Mouse (Mus musculus) kidney, adult 2 months (tissue): ENCODE measurements at regions not wholly inside any gene's neighbourhood (a gene's known extent, or its start where the extent isn't known, plus 50 kb on each side); places are given as distances from the start of the nearest gene placed in this dataset.
A peak's percentile ranks its signal among the peaks of the same experiment; 100 is the strongest.
"Not testable (repeated sequence)": the region's sequence is repeated elsewhere in the genome, so short reads cannot be mapped to it uniquely, and the experiment has no call there.

Experiments
- DNase-seq: peaks from one replicate; pipeline ENCODE4 v3.0.0; 2021
- H3K27ac ChIP-seq: fragments of 200-500 bp; 2 replicates; pipeline ENCODE4 v1.5.1; 2012; ENCODE audit warnings: low read depth, low read length, control low read depth, inconsistent platforms; ENCODE audit not compliant: insufficient read depth
- H3K27me3 ChIP-seq: fragments of 200-500 bp; replicated peaks from 2 replicates; pipeline ENCODE4 v1.6.1; 2012; ENCODE audit warnings: mild to moderate bottlenecking, moderate library complexity, low read length, inconsistent platforms; ENCODE audit not compliant: control insufficient read depth, insufficient read depth
- H3K36me3 ChIP-seq: fragments of 200-500 bp; 2 replicates; pipeline ENCODE4 v1.6.1; 2012; ENCODE audit warnings: mild to moderate bottlenecking, moderate library complexity, low read length, inconsistent platforms; ENCODE audit not compliant: control insufficient read depth, insufficient read depth
- H3K4me1 ChIP-seq: fragments of 200-500 bp; 2 replicates; pipeline ENCODE4 v1.6.1; 2011; ENCODE audit warnings: low read length; ENCODE audit not compliant: control insufficient read depth, insufficient read depth
- H3K4me3 ChIP-seq: fragments of 200-500 bp; 2 replicates; pipeline ENCODE4 v1.5.1; 2011; ENCODE audit warnings: mild to moderate bottlenecking, low read depth, low read length, control low read depth; ENCODE audit not compliant: insufficient read depth
- CTCF ChIP-seq: fragments of 200-500 bp; conservative IDR thresholded peaks from 2 replicates; pipeline ENCODE4 v1.5.1; 2011; ENCODE audit warnings: low read depth, mild to moderate bottlenecking, control low read depth, low read length, moderate library complexity, mixed read lengths; ENCODE audit not compliant: insufficient read depth, insufficient read length
- POLR2A ChIP-seq: fragments of 200-500 bp; IDR thresholded peaks from one replicate; pipeline ENCODE4 v1.6.1; 2011; ENCODE audit warnings: low read depth, low read length, control low read depth
- WGBS: fragments of 180-500 bp; shearing (Covaris S2); methylation state at CpG from one replicate; pipeline ENCODE4 v1.1.7; 2018; 5-methylcytosine and 5-hydroxymethylcytosine counted together

DNA sequence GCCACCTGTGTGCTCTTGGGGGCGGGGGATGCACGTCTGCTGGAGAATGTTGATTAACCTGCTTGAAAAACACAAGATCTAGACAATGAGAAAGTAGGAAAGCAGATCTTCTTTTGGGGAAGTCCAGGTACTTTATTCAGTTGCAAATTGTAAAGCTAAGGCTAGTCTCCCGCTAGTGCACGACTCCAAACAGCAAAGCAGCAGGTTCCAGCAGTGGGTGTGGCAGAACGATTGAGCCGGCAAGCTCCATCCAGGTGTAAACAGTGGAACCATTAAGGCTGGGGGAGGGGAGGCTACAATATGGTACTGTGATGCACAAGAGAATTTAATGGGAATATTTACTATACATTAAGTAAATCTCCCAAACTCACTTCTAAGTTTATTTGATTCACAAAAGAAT is 448.6 kb upstream of the Cobl start:
- WGBS, result 30% methylated on average over 6 of the region's 6 CpGs
- H3K4me3 ChIP-seq, H3K27me3 ChIP-seq, H3K36me3 ChIP-seq, H3K4me1 ChIP-seq, H3K27ac ChIP-seq, DNase-seq: not testable (repeated sequence)

DNA sequence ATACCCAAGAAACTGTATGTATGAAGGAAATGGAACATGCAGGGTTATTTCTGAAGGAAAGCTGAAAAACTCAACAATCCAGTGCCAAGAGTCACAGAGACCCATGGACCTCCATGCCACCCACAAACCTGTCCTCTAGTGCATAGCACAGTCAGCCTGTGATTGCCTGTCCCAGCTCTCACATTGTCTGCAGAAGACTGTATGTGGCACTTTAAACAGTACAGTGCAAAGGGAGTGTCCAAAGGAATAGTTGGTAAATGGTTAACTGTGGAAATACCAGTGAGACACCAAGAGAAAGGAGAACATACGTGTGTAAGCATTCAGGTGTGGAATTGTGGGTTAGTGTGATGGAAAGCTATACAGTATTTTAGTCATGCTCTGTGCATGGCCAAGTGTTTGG is 409.0 kb upstream of the Cobl start:
- H3K4me1 ChIP-seq, result peaks cover 3% of the 10 kb centered on the region; the same call in 1 of the 2 replicates
- TF ChIP-seq POLR2A (no peak), CTCF (no peak)
- no peak overlapping the region for H3K27ac ChIP-seq
- H3K27me3 ChIP-seq, result no peaks in the 10 kb centered on the region
- H3K4me3 ChIP-seq, result no peak overlapping the region
- 33% methylated on average over 1 of the region's 1 CpGs for WGBS
- peak; percentile 51 for DNase-seq
- H3K36me3 ChIP-seq, result no peaks in the 10 kb centered on the region

DNA sequence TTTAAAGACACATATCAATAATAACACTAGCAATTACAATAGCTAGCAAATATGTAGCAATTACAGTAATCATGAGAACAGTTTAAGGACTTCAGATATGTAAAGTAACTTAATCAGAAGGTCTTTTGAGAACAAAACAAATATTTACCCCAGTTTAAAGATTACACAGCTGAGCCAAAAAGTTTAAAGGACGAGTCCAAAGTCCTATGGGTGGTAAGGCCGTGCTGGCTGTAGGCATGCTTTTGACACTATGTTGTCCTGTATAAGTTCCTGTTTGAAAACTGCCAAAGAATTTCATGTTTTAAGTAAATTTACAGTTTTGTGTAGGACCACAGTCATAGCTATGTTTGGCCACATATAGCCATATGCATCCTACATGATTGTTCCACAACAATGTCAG is 408.0 kb upstream of the Cobl start:
- no peaks in the 10 kb centered on the region for H3K27me3 ChIP-seq
- no peak overlapping the region for H3K4me3 ChIP-seq
- TF ChIP-seq CTCF, result no peak
- no peak for TF ChIP-seq POLR2A
- peak; percentile 76 for DNase-seq
- H3K4me1 ChIP-seq, result peaks cover 3% of the 10 kb centered on the region; the same call in 1 of the 2 replicates
- no peaks in the 10 kb centered on the region for H3K36me3 ChIP-seq
- H3K27ac ChIP-seq, result no peak overlapping the region
- WGBS, result 47% methylated on average over 2 of the region's 2 CpGs

- H3K27ac ChIP-seq, result no peak overlapping the region
- TF ChIP-seq CTCF (no peak), POLR2A (no peak)
- 3% methylated on average over 1 of the region's 1 CpGs for WGBS
- H3K36me3 ChIP-seq, result no peaks in the 10 kb centered on the region
- H3K4me1 ChIP-seq, result peaks cover 3% of the 10 kb centered on the region; the same call in 1 of the 2 replicates
- H3K27me3 ChIP-seq, result no peaks in the 10 kb centered on the region
- no peak overlapping the region for H3K4me3 ChIP-seq
- peak; percentile 65 for DNase-seq
Measured at GRCm38 (mm10) chr11:12872399-12872798, 407.6 kb upstream of the Cobl start.

- Histone ChIP-seq H3K4me1 (no peaks in the 10 kb centered on the region), H3K27me3 (no peaks in the 10 kb centered on the region), H3K4me3 (no peak overlapping the region), H3K27ac (no peak overlapping the region), H3K36me3 (no peaks in the 10 kb centered on the region)
- DNase-seq, result no peak
- no peak for TF ChIP-seq POLR2A
- TF ChIP-seq CTCF, result no peak
Measured at GRCm38 (mm10) chr11:12867541-12867940, 402.8 kb upstream of the Cobl start.

GRCm38 (mm10) chr11:12865034-12865620 is 400.4 kb upstream of the Cobl start:
- Histone ChIP-seq H3K27ac (no peak overlapping the region), H3K4me1 (no peaks in the 10 kb centered on the region), H3K36me3 (no peaks in the 10 kb centered on the region), H3K27me3 (no peaks in the 10 kb centered on the region), H3K4me3 (no peak overlapping the region)
- no peak for DNase-seq
- no peak for TF ChIP-seq POLR2A
- no peak for TF ChIP-seq CTCF
- WGBS, result 58% methylated on average over 2 of the region's 2 CpGs

GRCm38 (mm10) chr11:12859344-12859930 is 394.7 kb upstream of the Cobl start:
- no peaks in the 10 kb centered on the region for H3K36me3 ChIP-seq
- H3K4me3 ChIP-seq, result no peak overlapping the region
- no peak overlapping the region for H3K27ac ChIP-seq
- no peaks in the 10 kb centered on the region for H3K4me1 ChIP-seq
- no peak for DNase-seq
- whole genome bisulfite sequencing, result 55% methylated on average over 1 of the region's 1 CpGs
- H3K27me3 ChIP-seq, result no peaks in the 10 kb centered on the region; the same call in 1 of the 2 replicates
- TF ChIP-seq CTCF (no peak), POLR2A (no peak)

DNA sequence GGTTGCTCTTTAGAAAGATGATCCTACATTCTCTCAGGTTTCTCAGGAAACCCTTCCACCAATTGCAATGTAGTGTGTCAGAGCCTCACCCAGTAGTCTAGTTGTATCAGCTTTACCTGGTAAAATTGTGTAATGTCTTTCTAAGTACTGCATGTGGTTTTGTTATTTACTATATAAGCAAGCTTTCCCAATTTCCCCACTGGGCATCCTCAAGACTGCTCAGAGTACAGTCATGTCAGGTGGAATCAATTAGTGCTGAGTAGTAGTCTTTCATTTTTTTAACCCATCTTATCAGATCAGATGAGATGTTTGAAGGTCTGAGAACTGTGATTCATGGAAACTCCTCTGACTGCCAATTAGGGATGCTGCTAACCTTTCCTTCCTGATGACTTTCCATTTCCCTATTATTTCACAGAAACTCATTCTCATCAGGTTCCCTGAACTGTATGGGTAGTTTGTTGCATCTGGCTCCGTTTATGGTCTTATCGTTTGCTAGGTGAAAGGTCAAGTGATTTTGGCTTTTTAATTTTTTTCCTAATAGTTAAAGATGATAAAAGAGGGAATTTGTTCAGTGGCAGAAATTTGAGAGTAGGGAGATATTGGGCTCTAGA is 393.6 kb upstream of the Cobl start:
- Histone ChIP-seq H3K27ac (no peak overlapping the region), H3K4me1 (no peaks in the 10 kb centered on the region), H3K27me3 (no peaks in the 10 kb centered on the region; the same call in 1 of the 2 replicates), H3K4me3 (no peak overlapping the region), H3K36me3 (no peaks in the 10 kb centered on the region)
- no peak for TF ChIP-seq CTCF
- no peak for TF ChIP-seq POLR2A
- 80% methylated on average over 2 of the region's 2 CpGs for WGBS
- no peak for DNase-seq
